Mouse (Mus musculus): ENCODE results near the gene Mxd1. TPM values are rescaled to one million over a fixed set of nuclear protein-coding genes. Genes with fewer than 3 reads are reported as not detected.
A peak's percentile ranks its signal among the peaks of the same experiment; 100 is the strongest.

The Mxd1 gene
- total RNA-seq, 2 experiments from 2014 or later: 17.9 to 20.7 TPM

DNA sequence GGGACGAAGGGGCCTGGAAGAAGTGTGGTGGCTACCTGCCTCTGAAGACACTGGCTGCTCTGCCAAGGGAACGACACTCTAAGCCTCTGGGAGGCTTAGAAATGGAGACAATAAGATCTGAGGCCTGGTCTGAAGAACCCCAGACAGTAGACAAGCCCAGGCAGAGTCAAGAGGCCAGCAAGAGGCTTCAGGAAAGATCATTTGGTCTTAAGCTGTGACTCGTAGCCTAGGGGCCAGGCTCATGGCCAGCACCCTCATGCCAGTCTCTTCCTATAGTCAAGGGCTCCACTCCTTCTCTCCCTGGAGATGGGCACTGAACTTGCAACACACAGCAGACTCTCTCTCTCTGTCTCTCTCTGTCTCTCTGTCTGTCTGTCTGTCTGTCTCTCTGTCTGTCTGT is 28.8 kb downstream of the Mxd1 start:
- no peak for DNase-seq (ENCODE audit: low spot score in 2 of 2)
- Histone ChIP-seq H3K27ac (no peak overlapping the region), H3K4me3 (no peak overlapping the region)
- no peak for TF ChIP-seq CTCF (conservative IDR thresholded peaks at IDR 0.05)

DNA sequence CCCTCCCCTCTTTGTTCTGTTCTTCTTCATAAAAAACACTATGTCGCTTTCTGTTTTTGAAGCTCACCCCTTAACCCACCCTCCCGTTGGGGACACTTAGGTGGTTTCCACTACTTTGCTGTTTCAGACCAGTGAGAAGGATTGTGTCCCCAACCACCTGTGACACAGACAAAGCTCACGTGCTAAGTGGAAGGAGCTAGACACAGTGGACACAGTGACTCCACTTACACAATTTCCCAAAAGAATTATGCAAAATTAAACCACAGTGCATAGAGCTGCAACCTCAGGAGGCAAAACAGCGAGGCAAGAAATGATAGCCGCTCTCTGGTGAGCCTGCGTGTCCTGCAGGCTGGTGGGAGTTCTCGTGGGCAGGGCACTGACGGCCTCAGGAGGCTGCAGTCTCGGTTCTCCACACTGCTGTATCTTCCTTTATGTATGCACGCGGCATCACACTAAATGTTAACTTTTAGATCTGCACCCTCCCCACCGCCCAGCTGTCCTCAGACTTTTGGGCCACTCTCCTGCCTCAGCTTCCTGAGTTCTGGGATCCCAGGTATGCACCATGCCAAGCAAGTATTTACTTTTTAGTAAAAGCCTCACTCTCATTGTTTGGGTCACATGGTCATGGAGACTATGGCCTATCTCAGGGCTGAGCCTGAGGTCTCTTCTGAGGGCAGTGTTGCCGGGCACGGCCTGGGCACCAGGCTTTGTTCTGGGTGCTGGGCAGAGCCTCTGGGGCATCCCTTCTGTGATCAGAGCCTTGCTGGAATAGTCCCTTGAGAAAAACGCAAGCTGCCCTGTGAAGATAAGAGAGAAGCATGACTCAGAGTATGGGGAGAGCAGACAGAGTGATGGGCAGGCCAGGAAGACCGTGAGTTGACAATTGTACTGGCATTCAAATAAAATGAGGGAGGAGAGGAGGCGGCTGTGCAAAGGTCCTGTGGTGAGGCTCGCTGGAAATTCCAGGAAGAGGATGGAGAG is 29.5 kb downstream of the Mxd1 start:
- no peak for DNase-seq (ENCODE audit: low spot score in 2 of 2)
- no peak overlapping the region for H3K27ac ChIP-seq
- no peak overlapping the region for H3K4me3 ChIP-seq

DNA sequence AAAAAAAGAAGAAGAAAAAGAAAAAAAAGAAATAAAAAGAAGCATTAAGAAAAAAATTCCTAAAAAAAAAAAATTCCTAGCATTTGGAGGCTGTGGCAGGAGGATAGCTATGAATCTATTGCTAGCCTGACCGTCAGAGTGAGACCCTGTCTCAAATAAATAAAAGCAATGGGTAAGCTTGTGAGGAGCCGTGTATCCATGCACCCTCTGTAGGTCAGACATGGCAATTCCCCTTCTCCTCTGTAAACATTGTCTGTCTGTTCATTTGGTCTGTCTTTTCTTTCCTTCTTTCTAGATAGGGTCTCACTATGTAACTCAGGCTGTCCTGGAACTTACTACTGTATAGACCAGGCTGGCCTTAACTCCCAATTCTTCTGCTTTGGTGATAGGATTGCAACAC is 30.5 kb downstream of the Mxd1 start:
- DNase-seq (ENCODE audit: low spot score in 2 of 2): no peak
- H3K27ac ChIP-seq: no peak overlapping the region
- no peak overlapping the region for H3K4me3 ChIP-seq
- peak; percentile 77 for TF ChIP-seq CTCF (conservative IDR thresholded peaks at IDR 0.05)

More for the DNA sequence above, 29.5 kb downstream of the Mxd1 start:
- no peak for TF ChIP-seq CTCF (conservative IDR thresholded peaks at IDR 0.05)

DNA sequence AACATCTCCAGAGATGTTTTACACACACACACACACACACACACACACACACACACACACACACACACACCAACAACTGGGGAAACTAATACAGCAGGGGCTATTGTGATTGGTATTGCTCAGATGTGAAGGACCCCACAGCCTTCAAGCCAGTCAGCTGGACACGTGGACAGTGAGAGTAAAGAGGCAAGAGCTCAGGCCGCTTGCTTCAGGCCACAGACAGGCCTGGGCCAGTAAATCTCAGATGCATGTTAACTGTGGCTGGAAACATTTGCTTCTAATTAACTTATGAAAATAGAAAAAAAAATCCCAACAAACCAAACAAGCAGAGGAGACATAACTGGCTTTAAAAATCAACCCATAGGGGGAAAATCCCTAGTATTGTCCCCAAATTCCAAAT is 31.1 kb downstream of the Mxd1 start:
- Histone ChIP-seq H3K27ac (no peak overlapping the region), H3K4me3 (no peak overlapping the region)
- TF ChIP-seq CTCF (conservative IDR thresholded peaks at IDR 0.05): no peak
- DNase-seq (ENCODE audit: low spot score in 2 of 2): no peak

DNA sequence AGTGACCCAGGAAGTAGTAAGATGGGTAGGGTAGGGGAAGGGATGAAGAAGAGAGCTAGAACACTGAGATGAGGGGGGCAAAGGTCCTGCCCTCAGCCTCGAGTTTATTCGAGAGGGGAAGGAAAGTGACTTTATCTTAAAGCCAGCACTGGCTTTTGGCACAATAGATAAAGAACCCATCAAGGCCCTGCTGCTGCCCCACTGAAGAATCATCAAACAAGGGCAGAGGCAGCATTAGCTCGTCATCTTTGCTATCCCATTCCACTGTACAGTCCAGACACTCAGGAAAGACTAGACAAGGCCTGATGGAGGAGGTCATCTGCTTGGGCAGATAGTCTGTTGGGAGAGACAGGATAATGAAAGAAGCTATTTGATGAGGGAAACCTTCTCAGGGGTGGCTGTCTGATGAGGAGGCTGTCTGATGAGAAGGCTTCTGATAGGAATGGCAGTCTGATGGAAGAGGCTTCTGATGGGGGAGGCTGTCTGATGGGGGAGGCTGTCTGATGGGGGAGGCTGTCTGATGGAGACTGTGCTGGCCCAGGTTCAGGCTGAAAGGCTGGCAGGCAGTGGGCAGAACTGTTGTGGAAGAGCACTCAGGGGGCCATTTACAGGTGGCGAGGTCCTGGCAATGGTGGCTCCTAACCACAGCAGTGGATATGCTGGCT is 31.7 kb downstream of the Mxd1 start:
- Histone ChIP-seq H3K4me3 (no peak overlapping the region), H3K27ac (no peak overlapping the region)
- no peak for DNase-seq (ENCODE audit: low spot score in 2 of 2)
- TF ChIP-seq CTCF (conservative IDR thresholded peaks at IDR 0.05): no peak

DNA sequence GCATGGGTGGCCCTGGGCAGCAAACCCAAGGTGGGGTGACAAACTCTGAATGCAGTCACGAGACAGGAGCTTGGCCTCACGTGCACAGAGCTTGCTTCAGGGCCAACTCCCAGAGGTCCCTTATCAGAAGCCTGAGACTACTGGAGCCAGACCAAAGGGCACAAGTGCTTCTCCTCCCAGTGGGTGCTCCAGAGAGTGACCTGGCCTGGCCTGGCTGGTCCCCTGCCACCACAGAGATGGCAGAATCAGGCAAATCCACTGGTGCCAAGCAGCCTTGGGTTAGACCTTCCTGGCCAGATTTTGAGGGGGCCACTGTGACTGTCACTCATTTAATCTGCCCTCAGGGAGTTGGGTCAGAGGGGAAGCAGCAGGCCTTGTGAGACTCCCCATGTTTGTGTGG is 32.5 kb downstream of the Mxd1 start:
- no peak for TF ChIP-seq CTCF (conservative IDR thresholded peaks at IDR 0.05)
- no peak overlapping the region for H3K27ac ChIP-seq
- no peak overlapping the region for H3K4me3 ChIP-seq
- DNase-seq (ENCODE audit: low spot score in 2 of 2): no peak

DNA sequence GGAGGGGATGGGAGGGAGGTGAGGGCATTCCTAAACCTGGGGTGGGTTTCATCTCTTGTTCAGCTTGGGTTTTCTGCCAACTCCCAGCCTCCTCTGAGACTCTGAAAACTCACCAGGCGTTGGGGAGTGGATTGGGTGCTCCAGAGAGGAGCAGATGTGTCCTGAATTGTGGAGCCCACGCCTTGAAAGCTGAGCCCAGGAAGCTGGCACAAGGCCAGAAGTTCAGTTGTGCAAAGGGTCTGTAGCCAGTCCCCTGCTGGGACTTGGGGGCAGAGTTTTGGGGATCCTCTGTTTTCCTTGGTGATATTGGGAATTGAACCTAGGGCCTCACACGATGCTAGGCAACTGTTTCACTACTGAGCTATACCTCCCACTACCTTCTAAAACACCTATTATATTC is 38.8 kb downstream of the Mxd1 start:
- Histone ChIP-seq H3K27ac (no peak overlapping the region), H3K4me3 (no peak overlapping the region)
- TF ChIP-seq CTCF (conservative IDR thresholded peaks at IDR 0.05): no peak
- no peak for DNase-seq (ENCODE audit: low spot score in 2 of 2)

DNA sequence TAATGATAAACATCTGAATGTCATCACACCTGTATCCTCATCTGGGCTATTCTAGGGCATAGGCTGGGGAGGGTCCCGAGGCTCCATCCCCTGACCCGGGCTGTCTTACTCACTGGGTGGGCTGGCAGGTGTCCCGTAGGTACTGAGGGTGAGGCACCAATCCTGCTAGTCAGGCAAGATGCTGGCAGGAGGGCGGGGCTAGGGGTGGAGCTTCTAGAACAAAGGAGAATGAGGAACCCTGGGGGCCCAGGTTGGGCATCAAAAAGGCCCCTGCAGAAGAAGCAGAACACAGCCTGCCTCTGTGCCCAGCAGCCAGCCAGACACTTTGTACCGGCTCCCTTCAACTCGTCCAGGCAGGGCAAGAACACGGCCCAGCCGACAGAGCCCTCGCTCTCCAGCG is 41.0 kb downstream of the Mxd1 start, which contains the start of gene Asprv1:
Gene Asprv1 (plus strand): TSS at position 219 of the 400 bp plus-strand sequence.
- H3K4me3 ChIP-seq: no peak within 1 kb of the TSS
- H3K27ac ChIP-seq: no peak within 1 kb of the TSS
- no peak for TF ChIP-seq CTCF (conservative IDR thresholded peaks at IDR 0.05)
- DNase-seq (ENCODE audit: low spot score in 2 of 2): no peak

DNA sequence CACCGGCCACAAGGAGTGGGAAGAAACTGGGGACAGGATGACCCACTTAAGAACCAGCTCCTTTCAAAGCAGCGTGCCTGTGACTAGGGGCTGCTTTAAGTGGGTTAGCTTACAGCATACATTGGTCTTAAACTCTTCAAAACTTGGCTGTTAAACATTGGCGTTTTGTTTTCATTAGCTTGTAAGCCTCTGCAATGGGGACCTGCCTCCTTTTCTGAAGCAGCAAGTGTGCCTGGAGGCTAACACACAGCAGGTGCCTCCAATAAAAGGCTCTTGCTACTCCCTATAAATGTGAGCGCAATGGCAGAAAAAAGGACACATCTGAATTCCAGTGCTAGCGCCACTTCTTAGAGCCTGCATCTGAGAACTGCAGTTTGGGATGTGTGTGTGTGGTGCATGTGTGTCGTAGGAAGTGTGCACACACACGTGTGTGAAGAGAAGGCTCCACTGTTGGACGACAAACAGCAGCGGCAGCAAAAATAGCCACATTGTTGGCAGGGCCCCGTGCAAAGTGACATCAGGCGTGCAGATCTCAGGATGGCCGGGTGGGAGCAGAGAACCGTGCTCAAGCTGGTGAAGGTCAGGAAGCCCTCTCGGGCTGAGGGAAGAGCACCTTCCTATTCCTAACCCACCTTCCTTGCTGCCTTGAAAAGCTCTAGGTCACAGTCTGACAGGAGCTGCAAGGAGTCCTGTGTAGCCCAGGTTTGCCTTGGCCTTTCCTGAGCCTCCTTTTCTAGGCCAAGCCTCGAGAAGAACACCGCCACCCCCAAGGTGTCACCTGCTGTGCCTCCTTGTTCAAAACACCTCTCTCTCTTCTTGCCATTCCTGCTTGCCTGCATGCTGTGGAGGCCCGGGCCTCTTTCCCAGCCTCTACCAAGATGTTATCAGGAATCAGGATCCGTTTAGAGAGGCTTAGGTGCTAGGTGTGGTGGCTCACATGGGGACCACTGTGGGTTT is 44.6 kb downstream of the Mxd1 start:
- H3K4me3 ChIP-seq: no peak overlapping the region
- no peak for TF ChIP-seq CTCF (conservative IDR thresholded peaks at IDR 0.05)
- peak in 1 of 2 experiments; percentile 1 for DNase-seq (ENCODE audit: low spot score in 2 of 2)
- H3K27ac ChIP-seq: no peak overlapping the region

DNA sequence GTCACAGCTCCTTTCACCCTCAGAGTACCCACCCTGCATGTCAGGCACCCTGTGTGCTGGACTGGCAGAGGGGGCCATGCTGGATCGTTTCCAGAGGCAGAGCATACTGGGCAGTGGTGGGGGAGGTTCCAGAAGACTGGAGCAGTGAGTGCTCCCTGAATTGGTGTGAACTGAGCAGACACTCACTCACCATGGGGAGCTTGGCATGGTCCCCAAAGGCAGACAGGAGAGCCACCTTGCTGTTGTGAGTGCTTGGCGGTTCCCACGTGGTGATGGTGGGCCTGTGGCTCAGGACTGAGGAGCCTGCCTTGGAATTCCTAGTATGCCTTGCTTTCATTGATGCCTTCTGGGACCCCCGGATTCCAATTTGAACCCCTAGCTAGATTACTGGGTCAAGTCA is 45.8 kb downstream of the Mxd1 start:
- H3K27ac ChIP-seq: no peak overlapping the region
- DNase-seq (ENCODE audit: low spot score in 2 of 2): no peak
- no peak for TF ChIP-seq CTCF (conservative IDR thresholded peaks at IDR 0.05)
- no peak overlapping the region for H3K4me3 ChIP-seq

DNA sequence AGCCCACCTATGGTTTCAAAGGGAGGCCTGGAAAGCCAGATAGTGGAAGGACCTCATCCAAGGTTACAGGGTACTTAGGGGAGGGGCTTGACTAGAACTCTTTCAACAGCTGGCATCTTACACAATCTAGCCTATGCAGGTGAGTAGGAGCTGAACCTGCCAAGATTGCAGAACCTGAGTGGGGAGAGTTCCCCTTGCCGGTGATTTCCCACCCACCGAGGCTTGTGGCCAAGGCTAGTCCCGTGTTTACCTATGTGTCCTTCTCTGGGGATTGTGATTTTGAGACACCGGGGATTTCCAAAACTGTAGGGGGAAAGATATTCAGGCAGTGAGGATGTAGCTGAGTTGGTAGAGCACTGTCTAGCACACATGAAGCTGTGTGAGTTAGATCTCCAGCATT is 53.7 kb downstream of the Mxd1 start:
- TF ChIP-seq CTCF (conservative IDR thresholded peaks at IDR 0.05): no peak
- Histone ChIP-seq H3K27ac (no peak overlapping the region), H3K4me3 (no peak overlapping the region)
- DNase-seq (ENCODE audit: low spot score in 2 of 2): no peak

DNA sequence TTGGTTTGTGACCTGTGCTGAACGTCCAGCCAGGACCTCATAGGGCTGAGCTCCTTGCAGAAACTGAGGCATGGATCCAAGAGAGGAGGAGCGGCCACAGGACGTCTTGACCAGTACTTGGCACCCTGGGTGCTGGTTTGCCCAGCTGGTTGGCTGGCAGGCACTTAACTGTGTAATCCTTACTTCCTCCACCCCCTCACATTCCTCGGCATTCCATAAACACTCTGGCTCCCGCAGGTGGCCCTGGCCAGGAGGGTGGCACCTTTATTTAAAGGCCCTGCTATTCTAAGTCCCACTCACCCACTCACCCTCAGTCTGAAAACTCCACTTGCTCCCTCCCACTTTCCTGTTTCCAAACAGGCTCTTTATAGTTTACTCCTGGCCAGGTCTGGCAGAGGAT is 58.2 kb downstream of the Mxd1 start:
- no peak for TF ChIP-seq CTCF (conservative IDR thresholded peaks at IDR 0.05)
- Histone ChIP-seq H3K4me3 (no peak overlapping the region), H3K27ac (no peak overlapping the region)
- DNase-seq (ENCODE audit: low spot score in 2 of 2): no peak

All from layer of hippocampus, adult 2 months (tissue).